Mouse (Mus musculus): ENCODE results near the gene Galntl5.
"Not testable (repeated sequence)": the region's sequence is repeated elsewhere in the genome, so short reads cannot be mapped to it uniquely, and the experiment has no call there.

The Galntl5 gene

GRCm38 (mm10) chr5:25190521-25190920, 9.3 kb downstream of the Galntl5 start:
- no peak for DNase-seq (ENCODE audit: low read depth, low spot score)

- no peak for DNase-seq (ENCODE audit: low read depth, low spot score)
Measured at GRCm38 (mm10) chr5:25211872-25212271, 30.6 kb downstream of the Galntl5 start.

GRCm38 (mm10) chr5:25213216-25213615, 32.0 kb downstream of the Galntl5 start:
- DNase-seq (ENCODE audit: low read depth, low spot score), result not testable (repeated sequence)

- no peak for DNase-seq (ENCODE audit: low read depth, low spot score)
Measured at GRCm38 (mm10) chr5:25215006-25215405, 33.7 kb downstream of the Galntl5 start.

- DNase-seq (ENCODE audit: low read depth, low spot score), result no peak
Measured at GRCm38 (mm10) chr5:25221604-25222003, 40.3 kb downstream of the Galntl5 start, which contains the start of gene Galnt11. Gene Galnt11, plus strand, starts transcription at chr5:25221904.

- DNase-seq (ENCODE audit: low read depth, low spot score), result peak; percentile 94
Measured at GRCm38 (mm10) chr5:25222752-25223702, 41.8 kb downstream of the Galntl5 start, which contains the start of gene E130116L18Rik. Gene E130116L18Rik, minus strand, starts transcription at chr5:25223153.

- not testable (repeated sequence) for DNase-seq (ENCODE audit: low read depth, low spot score)
Measured at GRCm38 (mm10) chr5:25224377-25224776, 43.1 kb downstream of the Galntl5 start.

GRCm38 (mm10) chr5:25243101-25243500, 61.8 kb downstream of the Galntl5 start:
- DNase-seq (ENCODE audit: low read depth, low spot score), result no peak

- no peak for DNase-seq (ENCODE audit: low read depth, low spot score)
Measured at GRCm38 (mm10) chr5:25245806-25246472, 64.7 kb downstream of the Galntl5 start.

- DNase-seq (ENCODE audit: low read depth, low spot score), result no peak
Measured at GRCm38 (mm10) chr5:25246473-25246865, 65.2 kb downstream of the Galntl5 start.

- DNase-seq (ENCODE audit: low read depth, low spot score), result no peak
Measured at GRCm38 (mm10) chr5:25247036-25247435, 65.8 kb downstream of the Galntl5 start.

- DNase-seq (ENCODE audit: low read depth, low spot score), result no peak
Measured at GRCm38 (mm10) chr5:25252423-25252822, 71.2 kb downstream of the Galntl5 start.

- DNase-seq (ENCODE audit: low read depth, low spot score), result no peak
Measured at GRCm38 (mm10) chr5:25252825-25253544, 71.7 kb downstream of the Galntl5 start.

GRCm38 (mm10) chr5:25254491-25254890, 73.2 kb downstream of the Galntl5 start:
- DNase-seq (ENCODE audit: low read depth, low spot score), result no peak

GRCm38 (mm10) chr5:25256686-25257085, 75.4 kb downstream of the Galntl5 start:
- DNase-seq (ENCODE audit: low read depth, low spot score), result no peak

- DNase-seq (ENCODE audit: low read depth, low spot score), result no peak
Measured at GRCm38 (mm10) chr5:25261452-25261851, 80.2 kb downstream of the Galntl5 start.

GRCm38 (mm10) chr5:25262266-25262665, 81.0 kb downstream of the Galntl5 start:
- DNase-seq (ENCODE audit: low read depth, low spot score), result no peak

- no peak for DNase-seq (ENCODE audit: low read depth, low spot score)
Measured at GRCm38 (mm10) chr5:25268258-25268888, 87.1 kb downstream of the Galntl5 start.
